Mouse (Mus musculus) T-cell, adult 2 months (primary cell): ENCODE data around the gene Ugt1a6a.
"Not testable (repeated sequence)": the region's sequence is repeated elsewhere in the genome, so short reads cannot be mapped to it uniquely, and the experiment has no call there.

Experiments used
- DNase-seq: peaks from one replicate; pipeline ENCODE4 v3.0.0; 2022; ENCODE audit warnings: low spot score

Ugt1a6a gene

GRCm38 (mm10) chr1:88134457-88135011 lies at the start of gene Ugt1a6a:
TSS of gene Ugt1a6a (plus strand) at chr1:88134809.
- DNase-seq = not testable (repeated sequence)

DNA sequence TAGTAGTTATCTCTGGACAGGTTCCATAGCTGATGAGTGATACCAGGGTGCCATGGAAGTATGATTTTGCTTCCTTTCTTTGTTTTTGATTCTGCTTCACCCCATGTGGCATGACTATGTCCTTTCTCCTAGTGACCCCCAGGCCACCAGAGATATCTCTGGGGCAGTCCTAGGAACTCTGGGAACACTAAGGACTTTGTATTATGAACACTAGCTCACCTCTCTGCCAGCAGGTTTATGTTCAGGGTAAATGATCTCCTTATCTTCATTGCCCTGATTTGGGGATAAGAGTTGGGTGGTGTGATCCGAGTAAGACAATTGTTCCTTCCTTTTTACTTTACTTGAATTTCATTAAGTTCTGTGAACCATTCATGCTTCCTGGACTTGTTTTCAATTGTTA lies 48.5 kb upstream of the Ugt1a6a start:
- no peak for DNase-seq

GRCm38 (mm10) chr1:88087513-88087912 lies 47.1 kb upstream of the Ugt1a6a start, which contains the start of gene Ugt1a8:
TSS of gene Ugt1a8 (plus strand) at chr1:88087813.
- DNase-seq = no peak

GRCm38 (mm10) chr1:88092341-88092740 lies 42.3 kb upstream of the Ugt1a6a start:
- no peak for DNase-seq

DNA sequence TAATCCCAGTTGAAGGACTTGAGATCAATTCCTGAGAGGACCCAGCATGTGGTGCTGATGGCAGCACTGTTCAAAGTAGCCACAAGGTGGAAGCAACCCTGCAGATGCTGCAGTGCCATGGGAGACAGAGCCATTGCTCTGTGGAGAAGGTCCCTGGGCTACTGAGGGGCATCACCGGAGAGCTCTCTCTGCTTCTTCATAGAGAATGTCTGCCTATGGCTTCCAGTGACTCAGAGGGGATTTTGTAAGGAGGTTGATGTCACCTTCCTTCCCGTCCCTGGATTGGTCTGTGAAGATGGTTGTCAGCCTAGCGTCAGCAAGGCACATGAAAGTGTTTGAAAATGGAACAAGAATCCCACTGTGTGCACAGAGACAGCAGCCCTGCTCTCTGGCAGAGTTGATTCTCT lies 40.3 kb upstream of the Ugt1a6a start:
- DNase-seq = not testable (repeated sequence)

DNA sequence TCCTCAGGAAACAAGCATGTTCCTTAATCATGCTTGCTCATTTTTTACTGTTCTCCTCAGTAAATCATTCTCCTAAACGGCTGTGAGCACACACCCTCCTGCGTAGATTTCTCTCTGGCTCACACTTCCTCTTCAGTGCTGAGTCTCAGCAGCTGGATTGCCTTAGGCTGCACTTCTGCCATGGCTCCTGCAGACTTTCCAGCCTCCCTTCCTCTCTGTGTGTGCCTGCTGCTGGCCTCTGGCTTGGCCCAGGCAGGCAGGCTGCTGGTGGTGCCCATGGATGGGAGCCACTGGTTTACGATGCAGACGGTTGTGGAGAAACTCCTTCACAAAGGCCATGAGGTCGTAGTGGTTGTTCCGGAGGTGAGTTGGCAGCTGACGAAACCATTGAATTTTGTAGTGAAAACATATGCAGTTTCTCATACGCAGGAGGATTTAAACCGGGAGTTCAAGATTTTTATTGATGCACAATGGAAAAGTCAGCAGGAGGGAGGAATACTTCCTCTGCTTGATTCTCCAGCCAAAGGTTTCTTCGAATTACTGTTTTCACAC lies 39.6 kb upstream of the Ugt1a6a start, which contains the start of gene Ugt1a7c:
Gene Ugt1a7c (plus strand): TSS at position 122 of the 552 bp plus-strand sequence.
- no peak for DNase-seq

- not testable (repeated sequence) for DNase-seq
These were observed 36.1 kb upstream of the Ugt1a6a start for GRCm38 (mm10) chr1:88098546-88098945.

- not testable (repeated sequence) for DNase-seq
These were observed 34.9 kb upstream of the Ugt1a6a start for GRCm38 (mm10) chr1:88099691-88100090.

GRCm38 (mm10) chr1:88103019-88103418 lies 31.6 kb upstream of the Ugt1a6a start, which contains the start of gene Ugt1a6b:
TSS of gene Ugt1a6b (plus strand) at chr1:88103252.
- DNase-seq = not testable (repeated sequence)

DNA sequence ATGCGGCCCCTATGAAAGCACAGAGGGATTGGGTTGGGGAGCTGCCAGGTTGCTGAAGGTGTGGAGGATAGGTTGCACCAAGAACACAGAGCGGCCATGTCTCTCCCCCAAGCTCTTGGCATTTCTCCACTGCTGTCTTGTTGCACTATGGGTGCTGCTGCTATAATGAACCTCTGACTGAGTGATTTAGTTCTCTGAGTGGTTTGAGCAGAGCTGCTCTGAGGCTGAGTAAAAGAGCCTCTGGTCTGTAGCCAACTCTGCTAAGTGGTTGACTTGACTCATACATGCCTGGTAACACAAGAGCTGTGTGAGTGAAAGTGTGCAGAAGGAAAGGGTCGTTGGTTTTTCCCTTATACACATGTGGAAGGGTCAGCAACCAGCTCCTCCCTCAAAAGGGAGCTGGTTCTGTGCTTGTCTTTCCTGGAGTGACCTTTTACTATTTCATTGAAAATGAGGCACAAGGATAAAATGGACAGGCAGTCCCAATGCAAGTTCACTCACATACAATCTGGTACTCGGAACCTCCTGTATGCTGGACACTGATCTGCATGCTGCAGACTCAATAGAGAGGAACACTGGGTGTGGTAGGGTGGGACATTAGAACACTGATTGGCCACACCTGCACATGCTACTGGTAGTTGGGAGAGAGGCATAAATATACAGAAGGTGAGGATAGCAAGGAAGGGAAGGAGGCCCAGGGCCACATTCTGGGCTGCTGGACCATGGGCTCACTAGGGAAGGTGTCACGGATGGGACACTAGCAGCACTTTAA lies 30.7 kb upstream of the Ugt1a6a start:
- DNase-seq = not testable (repeated sequence)

- DNase-seq = no peak
These were observed 29.8 kb upstream of the Ugt1a6a start for GRCm38 (mm10) chr1:88104667-88105430.

- no peak for DNase-seq
These were observed 29.0 kb upstream of the Ugt1a6a start for GRCm38 (mm10) chr1:88105656-88106055.

DNA sequence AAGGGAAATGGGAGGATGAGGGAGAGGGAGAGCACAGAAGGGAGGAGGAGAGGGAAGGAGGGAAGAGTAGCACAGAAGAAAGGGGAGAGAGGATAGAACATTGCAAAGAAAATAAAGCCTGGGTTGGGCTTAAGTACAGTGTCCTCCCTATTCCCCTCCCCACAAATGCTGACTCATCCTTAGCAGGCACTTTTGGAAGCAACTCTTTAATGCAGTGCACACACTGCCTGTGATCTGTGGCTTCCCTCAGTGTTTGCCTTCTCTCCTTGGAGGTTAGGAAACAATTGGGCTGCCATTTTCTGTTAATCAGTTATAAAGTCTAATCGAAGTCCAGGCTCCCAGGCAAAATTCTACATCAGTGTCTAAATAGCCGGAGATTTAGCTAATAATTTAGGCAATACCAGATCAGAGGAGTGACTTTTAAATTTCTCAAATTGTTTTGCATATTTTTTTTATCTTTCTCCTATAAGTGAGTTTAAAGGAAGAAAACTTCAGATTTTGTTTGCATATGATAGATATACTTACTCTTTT lies 25.5 kb upstream of the Ugt1a6a start:
- DNase-seq = not testable (repeated sequence)

- DNase-seq = not testable (repeated sequence)
These were observed 25.0 kb upstream of the Ugt1a6a start for GRCm38 (mm10) chr1:88109604-88110003.

GRCm38 (mm10) chr1:88112769-88113168 lies 21.8 kb upstream of the Ugt1a6a start:
- not testable (repeated sequence) for DNase-seq

DNA sequence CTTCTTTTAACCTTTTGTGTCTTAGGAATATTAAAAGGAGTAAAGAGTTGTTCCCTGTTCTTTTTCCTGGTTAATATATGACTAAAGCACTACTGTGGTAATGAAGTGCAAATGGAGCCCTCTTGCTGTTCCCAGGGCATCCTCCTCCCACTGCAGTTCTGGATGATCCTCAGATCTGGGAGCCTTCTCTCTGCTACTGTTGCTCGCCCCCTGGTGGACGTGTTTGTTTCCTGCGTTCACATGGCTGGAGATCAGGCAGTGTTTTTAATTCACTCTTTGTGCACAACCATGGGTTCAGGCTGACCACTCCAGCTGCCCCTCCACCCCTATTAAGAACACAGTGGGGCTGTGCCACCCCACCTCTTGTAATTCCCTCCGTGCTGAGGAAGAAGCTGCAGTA lies 14.1 kb upstream of the Ugt1a6a start:
- not testable (repeated sequence) for DNase-seq

- not testable (repeated sequence) for DNase-seq
These were observed 13.1 kb upstream of the Ugt1a6a start for GRCm38 (mm10) chr1:88121521-88121920.

GRCm38 (mm10) chr1:88125827-88126360 lies 8.7 kb upstream of the Ugt1a6a start:
- not testable (repeated sequence) for DNase-seq

DNA sequence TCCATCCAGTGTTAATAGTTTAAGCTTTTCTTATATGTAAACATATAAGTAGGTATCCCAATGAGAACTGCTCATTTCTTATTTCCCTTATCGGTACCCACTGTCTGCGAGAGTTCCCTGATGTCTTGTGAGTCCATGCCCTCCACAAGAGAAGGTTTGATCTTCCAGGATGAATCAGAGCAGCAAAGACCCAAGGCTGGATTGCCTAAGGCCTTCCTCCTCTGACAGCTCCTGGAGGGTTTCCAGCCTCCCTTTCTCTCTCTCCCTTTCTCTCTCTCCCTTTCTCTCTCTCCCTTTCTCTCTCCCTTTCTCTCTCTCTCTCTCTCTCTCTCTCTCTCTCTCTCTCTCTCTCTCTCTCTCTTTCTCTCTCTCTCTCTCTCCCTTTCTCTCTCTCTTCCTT lies 5.5 kb upstream of the Ugt1a6a start:
- DNase-seq = not testable (repeated sequence)

GRCm38 (mm10) chr1:88130223-88130622 lies 4.4 kb upstream of the Ugt1a6a start:
- not testable (repeated sequence) for DNase-seq

DNA sequence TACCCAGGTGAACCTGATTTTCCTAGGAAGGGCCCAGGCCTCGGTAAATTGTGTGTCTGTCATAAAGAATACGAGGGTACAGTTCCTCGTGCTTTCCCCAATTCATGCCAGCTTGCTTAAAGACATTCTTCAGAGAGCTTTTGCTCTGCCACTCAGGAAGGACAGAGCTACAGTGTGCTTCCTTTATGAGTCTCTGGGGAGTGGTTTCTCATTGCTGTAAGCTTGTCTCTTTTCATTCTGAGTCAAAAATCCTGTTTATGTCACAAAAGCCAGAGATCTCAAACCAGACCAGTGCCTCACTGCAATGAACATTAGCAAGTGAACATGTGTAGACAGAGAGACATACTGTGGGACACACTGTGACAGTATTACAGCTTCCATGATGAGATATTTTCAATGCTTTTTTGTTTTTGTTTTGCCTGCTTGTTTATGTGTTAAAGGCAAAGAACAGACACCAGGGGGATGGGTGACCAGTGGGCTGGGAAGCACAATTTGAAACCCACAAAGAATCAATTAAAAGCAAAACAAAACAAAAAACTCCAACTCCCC lies 627 bp upstream of the Ugt1a6a start:
- DNase-seq = no peak
